Mouse (Mus musculus) testis, postnatal 10 days (tissue): ENCODE measurements around the gene Iqgap2.

Source experiments
- DNase-seq: peaks from one replicate; pipeline ENCODE4 v3.0.0; 2021; ENCODE audit warnings: low spot score

The Iqgap2 gene

GRCm38 (mm10) chr13:95712570-95713268 is 179.0 kb downstream of the Iqgap2 start:
- DNase-seq: no peak

- DNase-seq: no peak
These were observed 179.7 kb downstream of the Iqgap2 start for GRCm38 (mm10) chr13:95712054-95712453.

DNA sequence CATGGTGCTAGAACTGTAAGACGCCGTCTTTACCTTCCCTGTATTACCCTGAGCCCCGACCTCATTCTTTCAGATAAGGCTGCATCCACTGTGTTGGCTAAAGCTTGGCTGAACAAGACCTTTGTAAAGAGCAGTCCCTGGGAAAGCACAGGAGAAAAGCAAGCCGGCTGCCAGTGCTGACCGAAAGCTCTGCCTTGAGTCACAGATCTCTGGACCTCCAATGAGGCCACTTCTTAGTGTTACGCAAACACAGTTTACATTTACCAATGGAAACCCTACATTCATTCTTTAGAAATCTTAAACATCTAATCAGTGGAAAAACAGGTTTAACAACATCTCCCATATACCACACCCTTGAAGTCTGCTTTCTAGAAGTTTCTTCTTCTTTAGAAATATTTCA is 186.1 kb downstream of the Iqgap2 start:
- DNase-seq: no peak

- no peak for DNase-seq
These were observed 188.3 kb downstream of the Iqgap2 start for GRCm38 (mm10) chr13:95703376-95703775.

GRCm38 (mm10) chr13:95697874-95698273 is 193.8 kb downstream of the Iqgap2 start:
- DNase-seq: no peak

- no peak for DNase-seq
These were observed 195.0 kb downstream of the Iqgap2 start, which contains the start of gene F2rl2 for GRCm38 (mm10) chr13:95696654-95697163. F2rl2 (plus strand) TSS chr13:95696853.

DNA sequence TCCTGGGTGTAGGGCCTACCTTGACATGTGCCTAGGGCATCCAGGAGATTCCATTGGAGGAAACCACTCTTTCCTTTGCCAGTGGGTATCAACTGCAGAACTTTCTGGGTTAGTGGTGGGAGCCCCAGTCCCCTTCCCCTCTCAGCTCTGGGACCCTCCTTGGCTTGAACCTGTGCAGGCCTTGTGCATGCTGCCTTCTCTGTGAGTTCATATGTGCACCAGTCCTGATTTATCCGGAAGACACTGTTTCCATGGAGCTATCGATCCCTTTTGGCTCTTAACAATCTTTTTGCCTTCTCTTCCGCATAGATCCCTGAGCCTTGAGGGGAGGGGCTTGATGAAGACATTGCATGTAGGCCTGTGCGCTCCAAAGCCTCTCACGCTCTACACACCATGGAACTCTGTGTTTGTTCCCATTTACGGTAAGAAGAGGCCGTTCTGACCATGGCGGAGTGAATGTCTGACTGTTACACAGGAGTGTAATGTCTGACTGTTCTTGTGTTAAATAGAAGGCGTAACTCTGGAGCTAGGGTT is 195.5 kb downstream of the Iqgap2 start:
- no peak for DNase-seq

DNA sequence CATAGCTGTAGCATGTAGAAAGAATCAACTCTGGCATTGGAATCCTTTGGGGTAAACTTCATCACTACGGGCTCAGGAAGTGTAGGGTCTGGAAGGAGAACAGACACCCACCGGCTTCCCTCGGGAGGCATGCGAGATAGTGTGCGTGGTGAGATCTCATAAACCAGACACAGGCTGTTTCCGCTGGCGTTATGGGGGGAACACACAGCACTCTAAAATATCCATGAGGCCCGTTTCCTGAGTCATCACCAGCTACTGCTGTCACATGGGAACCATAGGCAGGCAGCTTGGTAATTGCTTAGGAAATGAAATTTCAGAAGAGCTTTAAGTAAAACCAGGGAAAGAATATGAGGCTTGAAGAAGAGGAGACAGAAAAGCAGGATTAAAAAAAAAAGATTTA is 199.5 kb downstream of the Iqgap2 start:
- no peak for DNase-seq

GRCm38 (mm10) chr13:95688576-95688975 is 203.1 kb downstream of the Iqgap2 start:
- DNase-seq: no peak

DNA sequence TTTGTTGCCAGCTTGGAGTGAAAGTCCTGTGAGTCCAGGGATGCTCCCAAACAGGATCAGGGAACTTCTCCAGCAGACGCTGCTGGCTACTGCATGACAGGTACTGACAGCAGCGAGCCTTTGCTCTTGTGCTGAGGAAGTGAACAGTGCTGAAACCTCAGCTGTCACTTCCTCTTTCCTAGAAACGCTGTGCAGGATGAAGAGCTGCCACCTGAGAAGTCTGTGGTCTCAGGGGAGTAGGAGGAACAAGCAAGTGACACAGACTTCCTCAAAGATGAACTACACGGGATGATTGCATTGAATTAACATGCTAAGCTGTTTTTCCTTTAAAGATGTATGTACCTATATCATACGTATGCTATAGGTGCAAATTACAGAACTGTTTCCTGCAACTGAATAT is 206.0 kb downstream of the Iqgap2 start:
- no peak for DNase-seq

DNA sequence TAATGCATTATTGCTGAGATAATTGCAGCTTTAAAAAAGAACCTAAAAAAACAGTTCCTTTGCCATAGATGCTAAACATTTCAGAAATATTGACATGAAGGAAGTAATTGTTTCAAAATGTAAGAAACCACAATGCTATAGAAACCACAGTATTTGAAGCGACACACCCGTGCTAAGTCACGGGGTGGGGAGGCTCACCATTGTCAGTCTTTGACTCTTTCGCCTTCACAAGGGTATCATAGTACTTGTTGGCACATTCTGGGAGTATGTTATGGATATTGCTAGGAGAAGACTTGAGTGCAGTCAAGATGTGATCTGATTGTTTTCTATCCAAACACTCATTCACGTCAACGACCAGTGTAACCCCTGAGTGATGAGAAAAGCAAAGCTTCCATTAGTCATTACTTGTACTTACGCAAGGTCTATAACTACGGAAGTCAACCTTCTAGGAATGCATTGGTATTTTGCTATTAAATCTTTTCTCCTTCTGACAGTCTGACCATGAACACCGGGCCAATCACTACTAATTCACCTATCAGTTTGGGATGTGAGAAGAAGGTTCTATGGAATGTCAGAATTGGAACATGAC is 207.0 kb downstream of the Iqgap2 start:
- no peak for DNase-seq

DNA sequence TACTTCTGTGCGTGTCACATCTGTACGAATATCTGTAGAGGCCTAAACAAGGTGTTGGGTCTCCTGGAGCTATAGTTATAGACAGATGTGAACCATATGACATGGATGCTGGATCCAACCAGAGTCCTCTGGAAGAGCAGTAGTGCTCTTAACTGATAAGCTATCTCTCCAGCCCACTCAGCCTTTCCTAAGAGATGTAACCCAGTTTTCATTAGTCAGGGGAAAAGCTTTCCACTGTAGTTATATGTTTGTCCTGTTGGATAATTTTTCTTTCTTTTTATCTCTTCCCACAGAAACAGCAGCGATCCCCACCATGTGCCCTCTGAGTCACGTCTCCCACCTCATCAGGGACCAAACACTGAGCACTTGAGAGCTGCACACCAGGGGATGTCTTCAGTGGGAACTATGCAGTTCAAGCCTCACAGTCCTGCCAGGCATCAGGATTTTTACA is 212.2 kb downstream of the Iqgap2 start:
- DNase-seq: no peak

- no peak for DNase-seq
These were observed 212.6 kb downstream of the Iqgap2 start for GRCm38 (mm10) chr13:95679078-95679477.

DNA sequence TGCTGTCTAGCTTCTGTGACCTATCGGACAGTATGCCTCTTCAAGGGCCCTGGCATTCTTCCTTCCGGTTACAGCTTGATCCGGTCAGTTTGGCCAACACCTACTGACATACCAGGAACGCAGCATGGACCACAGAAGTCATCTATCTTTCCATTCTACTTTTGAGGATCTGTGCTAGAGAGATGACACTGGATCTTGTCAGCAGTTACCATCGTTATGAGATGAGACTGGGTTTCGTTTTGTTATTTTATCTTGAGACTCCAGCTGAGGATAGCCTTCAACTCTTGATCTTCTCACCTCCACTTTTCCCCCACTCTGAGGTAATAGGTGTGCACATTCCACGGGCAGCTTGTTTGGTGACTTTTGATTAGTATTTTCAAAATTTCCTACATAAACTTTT is 219.3 kb downstream of the Iqgap2 start:
- no peak for DNase-seq

DNA sequence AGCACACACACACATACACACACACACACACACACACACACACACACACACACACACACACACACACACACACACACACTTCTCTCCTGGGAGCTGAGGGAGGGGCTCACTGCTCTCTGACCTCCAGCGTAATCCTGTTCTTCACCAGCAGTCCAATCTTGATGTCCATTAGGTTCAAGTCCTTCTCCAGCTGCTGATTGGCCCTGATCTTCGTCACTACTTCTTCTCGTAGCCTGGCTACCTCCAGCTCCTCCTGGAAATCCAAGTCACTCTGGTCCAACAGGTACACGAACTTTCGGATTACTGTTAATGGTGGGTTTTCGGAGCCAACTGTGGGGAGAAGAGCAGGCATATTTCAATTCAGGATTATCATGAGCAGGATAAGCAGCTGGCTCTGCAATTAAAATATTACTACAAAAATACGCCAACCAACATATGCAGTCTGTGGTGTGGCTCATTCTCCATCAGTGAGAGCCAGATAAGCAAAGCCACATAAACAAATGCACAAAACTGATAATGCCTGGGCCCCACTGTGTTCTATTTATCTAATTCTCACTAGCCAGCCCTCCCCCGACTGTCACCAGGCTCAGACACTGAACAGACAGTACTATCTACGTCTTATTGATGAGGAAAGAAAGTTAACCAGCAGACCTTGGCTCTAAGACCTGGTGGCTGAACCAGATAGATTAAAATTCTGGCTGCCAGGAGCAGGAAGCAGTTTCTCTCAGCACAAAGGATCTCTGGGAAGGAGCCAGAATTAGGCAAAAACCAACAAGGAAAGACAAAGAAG is 220.4 kb downstream of the Iqgap2 start:
- DNase-seq: no peak

DNA sequence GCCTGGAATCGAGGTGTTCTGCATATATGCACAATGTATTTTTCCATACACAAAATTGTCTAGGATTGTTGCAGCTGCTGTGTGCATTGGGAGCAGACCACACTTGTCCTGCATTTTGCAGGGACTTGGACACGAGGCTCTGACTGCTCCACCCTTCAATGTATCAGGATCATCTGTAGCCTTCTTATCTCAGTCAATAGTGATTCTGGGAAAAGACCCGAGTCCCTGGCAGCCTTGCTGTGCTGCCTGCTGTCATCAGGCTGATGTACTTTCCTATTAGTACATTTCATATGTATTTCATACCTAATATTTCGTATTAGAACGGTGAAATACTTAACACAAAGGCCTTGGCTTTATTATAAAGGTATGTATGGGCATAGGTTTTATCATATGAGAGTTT is 221.2 kb downstream of the Iqgap2 start:
- no peak for DNase-seq

- DNase-seq: no peak
These were observed 224.5 kb downstream of the Iqgap2 start for GRCm38 (mm10) chr13:95667260-95667659.

DNA sequence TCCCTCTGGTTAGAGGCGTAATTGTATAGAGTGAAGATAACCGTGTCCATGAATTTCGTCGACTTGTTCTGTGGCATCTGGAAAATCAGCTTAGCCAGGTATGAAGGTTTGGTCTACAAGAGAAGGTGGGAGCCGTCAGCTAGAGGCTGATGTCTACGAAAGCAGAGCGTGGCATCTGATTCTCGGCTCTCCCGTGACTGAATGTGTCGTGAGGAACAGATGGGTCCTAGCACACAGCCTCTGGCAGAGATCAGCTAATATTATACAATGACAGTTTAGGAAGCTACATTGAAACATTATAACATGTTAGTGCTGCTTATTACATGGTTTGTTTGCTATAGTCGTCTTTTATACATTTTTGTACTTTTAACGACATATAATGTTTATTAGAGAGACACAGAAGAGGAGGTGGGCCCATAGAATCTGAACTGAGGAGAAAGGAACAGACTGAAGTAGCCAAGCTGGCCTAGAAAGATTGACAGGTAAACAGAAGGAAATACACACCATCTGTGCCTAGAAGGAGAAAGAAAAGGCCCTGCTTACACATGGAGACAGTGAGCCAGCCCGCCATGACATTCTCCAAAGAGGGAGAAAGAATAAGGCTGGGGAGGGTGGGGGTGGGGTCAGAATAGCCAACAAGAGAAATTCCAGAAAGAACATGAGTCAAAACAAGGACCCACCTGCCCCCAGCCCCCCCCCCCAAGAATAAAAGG is 225.9 kb downstream of the Iqgap2 start:
- no peak for DNase-seq

DNA sequence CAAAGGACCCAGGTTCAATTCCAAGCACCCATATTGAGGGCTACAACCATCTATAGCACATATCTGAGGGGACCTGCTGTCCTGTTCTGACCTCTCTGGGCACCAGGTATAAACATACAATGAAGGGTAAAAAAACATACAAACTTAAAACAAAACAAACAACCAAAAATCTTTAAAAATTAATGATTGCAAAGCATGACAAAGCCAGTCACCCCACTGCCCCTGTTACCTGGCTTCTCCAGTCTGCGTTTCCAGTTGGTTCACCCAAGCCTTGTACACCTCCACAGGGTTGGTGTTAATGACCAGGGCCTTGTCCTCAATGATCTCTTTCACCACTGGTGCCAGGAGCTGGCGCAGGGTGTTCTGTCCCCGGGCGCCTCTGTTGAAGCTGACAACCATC is 227.9 kb downstream of the Iqgap2 start:
- no peak for DNase-seq

DNA sequence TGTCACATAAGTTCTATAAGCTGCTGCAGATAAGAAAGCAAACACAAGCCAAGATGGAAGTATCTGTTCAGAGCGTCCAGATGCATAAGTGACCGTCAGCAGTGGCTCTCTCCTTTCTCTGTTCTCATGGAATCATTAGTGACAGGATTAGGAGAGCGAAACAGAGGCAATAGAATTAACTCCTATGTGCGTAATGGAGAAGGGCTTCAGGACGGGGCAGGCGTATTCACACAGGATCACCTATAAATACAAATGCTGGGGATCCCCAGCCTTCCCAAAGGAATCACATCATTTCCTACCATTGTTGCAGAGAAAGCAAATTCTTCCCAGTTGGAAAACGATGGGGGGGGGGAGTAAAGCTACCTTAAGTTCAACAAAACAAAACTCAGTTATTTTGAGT is 232.3 kb downstream of the Iqgap2 start:
- DNase-seq: no peak

DNA sequence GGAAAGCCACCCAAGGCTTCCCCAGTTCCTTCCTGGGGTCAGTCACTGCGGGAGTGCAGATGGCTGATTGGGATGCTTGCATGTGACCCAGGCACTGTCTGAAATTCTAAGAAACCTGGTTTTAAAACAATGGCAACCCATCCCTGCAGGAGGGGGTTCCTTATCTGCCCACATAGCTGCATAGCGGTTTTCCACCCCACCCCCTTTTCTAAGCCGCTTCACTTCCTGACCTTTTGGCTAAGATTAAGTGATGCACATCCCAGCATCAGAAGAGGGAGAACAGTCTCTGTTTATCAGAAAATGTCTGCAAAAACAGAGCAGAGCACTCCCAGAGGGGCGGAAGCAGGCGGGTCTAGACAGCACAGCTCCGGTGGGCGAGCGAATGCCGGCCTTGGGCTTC is 234.6 kb downstream of the Iqgap2 start:
- DNase-seq: no peak

- no peak for DNase-seq
These were observed 236.4 kb downstream of the Iqgap2 start for GRCm38 (mm10) chr13:95655284-95655683.
